Mouse (Mus musculus) bone marrow, adult 2 months (tissue): ENCODE data around the gene Hoxb8. TPM values are rescaled to one million over a fixed set of nuclear protein-coding genes. Genes with fewer than 3 reads are reported as not detected.

Source experiments
- H3K27ac ChIP-seq: fragments of 200-500 bp; 2 replicates; pipeline ENCODE4 v1.5.1; 2012; ENCODE audit warnings: low read depth, mild to moderate bottlenecking, control low read depth, inconsistent platforms, low read length; ENCODE audit not compliant: control insufficient read depth, poor library complexity, insufficient read depth
- H3K4me1 ChIP-seq: fragments of 200-500 bp; 2 replicates; pipeline ENCODE4 v1.6.1; 2011; ENCODE audit warnings: low read length; ENCODE audit not compliant: control insufficient read depth, insufficient read depth
- H3K4me3 ChIP-seq: fragments of 200-500 bp; replicated peaks from 2 replicates; pipeline ENCODE3; 2011; ENCODE audit warnings: mild to moderate bottlenecking, low read depth, low read length, control low read depth; ENCODE audit not compliant: control insufficient read depth
- CTCF ChIP-seq: fragments of 200-500 bp; IDR thresholded peaks from 2 replicates; pipeline ENCODE4 v1.5.1; 2011; ENCODE audit warnings: low read length, control low read depth; ENCODE audit not compliant: control insufficient read depth, insufficient read depth
- POLR2A ChIP-seq: fragments of 200-500 bp; IDR thresholded peaks from 2 replicates; pipeline ENCODE4 v1.6.1; 2011; ENCODE audit warnings: low read depth, mild to moderate bottlenecking, control low read depth, low read length, borderline replicate concordance; ENCODE audit not compliant: control insufficient read depth
- WGBS: fragments of 180-500 bp; shearing (Covaris S2); methylation state at CpG from one replicate; pipeline ENCODE4 v1.1.7; 2018; 5-methylcytosine and 5-hydroxymethylcytosine counted together
- polyA plus RNA-seq: library from polyadenylated mRNA; stranded (reverse); fragments of >200 nt; gene quantifications from 2 replicates; pipeline ENCODE4 v1.2.4, GENCODE M21; 2011; ENCODE audit warnings: low replicate concordance; ENCODE audit not compliant: missing spikeins, insufficient read depth, insufficient read length

The Hoxb8 gene
- polyA plus RNA-seq, 1 experiment = 0.75 TPM

DNA sequence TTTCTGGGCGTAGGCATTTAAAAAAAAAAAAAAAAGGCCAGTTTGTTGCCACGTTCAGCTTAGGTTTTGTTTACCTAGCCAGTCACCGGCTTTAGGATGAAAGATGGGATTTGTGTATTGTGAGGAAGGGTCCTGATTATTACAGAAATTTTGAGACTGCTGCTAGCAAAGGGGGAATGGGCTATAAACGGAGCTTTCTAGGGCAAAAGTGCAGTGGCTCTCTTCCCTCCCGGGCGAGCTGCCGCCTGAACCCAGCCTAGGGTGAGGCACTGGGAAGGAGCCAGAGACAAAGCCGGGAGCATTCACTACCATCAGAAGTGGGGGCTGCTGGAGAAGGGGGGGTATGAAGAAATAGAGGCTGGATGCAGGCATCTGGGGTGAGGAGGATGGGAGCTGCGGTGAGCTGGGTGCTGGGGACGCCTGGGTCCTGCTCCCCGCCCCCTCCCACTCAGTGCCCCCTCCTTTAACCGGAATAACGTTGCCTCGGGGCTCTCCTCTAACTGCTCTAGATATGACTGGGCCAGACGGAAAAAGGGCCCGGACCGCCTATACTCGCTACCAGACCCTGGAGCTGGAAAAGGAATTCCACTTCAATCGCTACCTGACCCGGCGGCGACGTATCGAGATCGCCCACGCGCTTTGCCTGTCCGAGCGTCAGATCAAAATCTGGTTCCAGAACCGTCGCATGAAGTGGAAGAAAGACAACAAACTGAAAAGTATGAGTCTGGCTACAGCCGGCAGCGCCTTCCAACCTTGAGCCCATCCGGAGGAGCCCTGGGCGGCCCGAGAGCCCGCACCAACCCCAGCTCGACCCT is 22.9 kb downstream of the Hoxb8 start:
- Histone ChIP-seq H3K27ac (no peak overlapping the region), H3K4me1 (no peaks in the 10 kb centered on the region), H3K4me3 (no peak overlapping the region)
- no peak for TF ChIP-seq POLR2A
- no peak for TF ChIP-seq CTCF
- WGBS = 14% methylated on average over 38 of the region's 38 CpGs

DNA sequence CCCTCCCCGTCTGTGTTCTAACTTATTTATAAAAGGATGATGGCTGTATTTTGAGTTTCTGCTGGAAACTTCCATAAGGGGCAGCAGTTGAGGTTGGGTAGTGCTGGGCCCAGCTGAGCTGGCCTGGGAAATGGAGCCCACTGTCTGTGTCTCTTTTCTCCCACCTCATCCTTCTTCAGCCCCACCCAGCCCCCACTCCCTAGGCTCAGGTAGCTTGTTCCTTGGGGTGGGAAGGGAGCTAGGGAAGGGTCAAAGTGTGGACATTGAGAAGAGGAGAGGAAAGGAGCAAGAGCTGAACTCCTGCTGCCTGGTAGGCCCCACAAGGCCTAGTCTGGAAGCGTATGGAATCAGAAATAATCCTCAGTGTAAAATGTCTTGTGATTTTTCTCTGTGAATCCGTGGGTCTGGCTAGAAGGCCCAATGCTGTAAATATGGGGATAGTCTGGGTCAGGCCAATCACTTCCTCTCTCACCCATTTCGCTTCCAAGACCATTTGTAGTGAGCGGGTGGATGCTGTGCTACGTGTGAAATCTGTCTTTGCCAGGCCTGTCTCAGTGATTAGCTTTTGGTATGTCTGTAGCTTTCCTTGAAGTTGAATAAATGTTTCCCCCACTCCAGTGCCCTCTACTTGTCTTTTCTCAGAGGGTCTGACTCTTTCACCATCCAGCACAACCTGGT is 23.9 kb downstream of the Hoxb8 start:
- Histone ChIP-seq H3K27ac (no peak overlapping the region), H3K4me1 (no peaks in the 10 kb centered on the region), H3K4me3 (no peak overlapping the region)
- TF ChIP-seq POLR2A (no peak), CTCF (no peak)
- WGBS = 76% methylated on average over 6 of the region's 6 CpGs

DNA sequence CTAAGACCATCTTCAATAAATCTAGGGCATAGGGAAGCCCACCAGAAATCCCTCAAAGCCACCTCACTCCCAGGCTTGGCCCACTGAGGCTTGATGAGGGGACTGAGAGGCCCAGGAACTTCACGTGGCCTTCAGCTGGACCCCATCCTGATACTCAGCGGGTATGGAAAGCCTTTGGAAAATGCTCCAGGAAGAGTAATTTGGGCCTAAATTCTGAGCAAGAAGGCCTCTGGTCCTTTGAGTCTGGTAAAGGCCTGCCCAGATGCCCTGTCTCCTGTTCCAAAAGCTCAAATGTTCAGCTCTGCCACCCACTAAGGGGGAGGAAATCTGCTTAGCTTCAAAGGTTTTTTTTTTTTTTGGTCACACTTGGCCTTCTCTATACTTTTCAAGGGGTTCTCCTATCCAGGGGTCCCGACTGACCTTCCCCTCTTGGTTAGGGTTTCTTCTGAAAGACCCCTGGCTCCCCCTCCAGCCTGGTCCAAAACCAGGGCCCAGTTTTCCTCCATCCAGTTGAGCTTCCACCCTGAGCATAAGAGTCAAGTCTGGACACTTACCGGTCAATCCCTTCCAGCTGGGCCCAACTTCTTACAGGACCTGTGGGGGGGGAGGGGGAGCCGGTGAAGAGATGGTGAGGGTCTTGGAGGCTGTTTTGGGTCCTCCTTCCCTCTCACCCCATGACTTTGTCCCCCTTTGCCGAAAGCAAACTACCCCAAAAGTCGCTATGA is 24.6 kb downstream of the Hoxb8 start:
- 60% methylated on average over 7 of the region's 7 CpGs for WGBS
- no peak for TF ChIP-seq POLR2A
- TF ChIP-seq CTCF = no peak
- H3K27ac ChIP-seq = no peak overlapping the region
- no peak overlapping the region for H3K4me3 ChIP-seq
- no peaks in the 10 kb centered on the region for H3K4me1 ChIP-seq

DNA sequence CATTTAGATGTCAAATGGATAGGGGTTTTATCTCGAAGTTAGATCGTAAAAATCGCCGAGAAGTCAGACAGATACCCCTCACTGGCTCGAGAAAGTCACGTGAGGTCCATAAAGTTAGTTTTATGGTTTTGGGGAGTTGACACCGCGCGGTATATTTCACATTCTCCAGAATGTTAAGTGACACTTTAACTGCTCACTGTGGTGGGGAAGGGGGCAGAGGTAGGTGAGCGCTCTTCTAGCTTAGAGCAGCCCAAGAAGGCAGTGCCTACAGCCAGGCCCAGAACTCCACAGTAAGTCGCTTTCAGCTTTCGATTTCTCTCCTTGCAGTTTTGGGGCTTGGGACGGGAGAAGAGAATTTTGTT is 25.2 kb downstream of the Hoxb8 start:
- Histone ChIP-seq H3K27ac (no peak overlapping the region), H3K4me1 (no peaks in the 10 kb centered on the region), H3K4me3 (no peak overlapping the region)
- 27% methylated on average over 13 of the region's 13 CpGs for WGBS
- TF ChIP-seq CTCF = no peak
- TF ChIP-seq POLR2A = no peak

DNA sequence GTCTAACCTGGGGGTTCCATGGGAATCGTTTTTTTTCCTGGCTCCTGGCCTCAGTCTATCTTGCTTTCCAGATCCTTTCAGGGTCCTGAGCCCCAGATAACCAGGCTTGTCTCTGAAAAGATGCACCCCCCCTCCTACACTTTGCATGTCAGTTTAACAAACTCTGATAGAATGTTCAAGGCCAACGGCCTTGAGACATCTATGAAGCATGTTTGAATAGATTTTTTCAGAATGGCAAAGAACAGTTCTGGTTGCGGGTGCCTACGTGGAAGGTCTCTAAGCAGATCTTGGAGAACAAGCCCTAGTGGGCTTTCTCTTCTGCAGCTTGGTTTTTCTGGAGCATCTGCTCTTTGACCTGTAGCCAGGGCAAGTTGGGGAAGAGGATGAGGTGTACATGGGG is 27.1 kb downstream of the Hoxb8 start:
- WGBS = 50% methylated on average over 4 of the region's 4 CpGs
- TF ChIP-seq POLR2A (no peak), CTCF (no peak)
- Histone ChIP-seq H3K27ac (no peak overlapping the region), H3K4me3 (no peak overlapping the region), H3K4me1 (no peaks in the 10 kb centered on the region)

DNA sequence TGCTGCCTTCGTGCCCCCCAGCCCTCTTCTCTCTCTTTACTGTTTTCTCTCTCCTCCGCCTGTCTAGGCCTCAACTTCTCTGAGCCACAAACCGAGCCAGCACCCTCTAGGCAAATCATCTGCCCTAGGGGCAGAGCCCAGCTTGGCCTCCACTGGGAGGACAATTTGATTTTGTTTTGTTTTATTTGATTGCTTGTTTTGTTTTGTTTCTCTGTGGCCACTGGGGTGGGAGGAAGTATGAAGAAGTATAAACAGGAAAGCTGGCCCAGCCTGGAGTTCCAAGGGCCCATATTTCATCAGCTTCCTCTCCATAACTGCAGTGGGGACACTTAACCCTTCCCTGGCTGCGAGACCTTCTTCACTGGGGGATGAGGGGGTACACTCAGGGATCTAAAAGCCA is 27.6 kb downstream of the Hoxb8 start:
- TF ChIP-seq POLR2A (no peak), CTCF (no peak)
- 27% methylated on average over 4 of the region's 4 CpGs for WGBS
- Histone ChIP-seq H3K4me1 (no peaks in the 10 kb centered on the region), H3K27ac (no peak overlapping the region), H3K4me3 (no peak overlapping the region)

DNA sequence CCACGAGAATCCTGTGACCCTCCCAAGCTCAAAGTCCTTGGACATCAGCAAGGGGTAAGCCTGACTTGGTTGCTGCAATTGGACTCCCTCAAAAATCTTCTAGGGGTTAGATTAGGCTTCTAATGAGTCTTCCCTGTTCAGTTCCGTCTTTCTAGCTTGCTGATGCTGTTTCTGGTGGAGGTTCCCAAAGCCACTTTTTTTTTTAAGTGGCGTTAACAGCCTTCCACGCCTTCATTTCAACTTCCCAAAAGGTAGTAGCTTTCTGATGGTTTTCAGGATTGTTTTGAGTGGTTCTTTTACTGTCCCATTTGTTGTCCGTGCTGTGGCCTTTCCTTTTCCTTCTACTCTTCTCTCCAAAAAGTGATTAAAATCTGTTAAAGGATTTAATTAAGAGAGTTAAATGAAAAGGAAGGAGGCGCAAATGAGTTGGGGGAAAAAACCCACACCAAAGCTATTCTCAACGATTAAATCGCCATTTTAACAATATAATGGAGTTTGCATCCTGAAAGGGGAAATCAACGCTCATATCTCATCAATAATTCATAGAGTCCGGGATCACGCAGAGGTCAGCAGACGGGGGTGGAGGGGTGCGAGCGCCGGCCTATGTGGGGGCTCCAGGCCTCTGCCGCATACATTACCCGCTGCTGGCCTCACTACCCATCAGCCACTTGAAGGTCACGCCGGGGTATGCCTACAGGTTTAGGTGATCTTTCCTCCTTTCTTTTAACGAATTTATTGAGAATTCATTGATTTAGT is 28.7 kb downstream of the Hoxb8 start:
- 33% methylated on average over 20 of the region's 20 CpGs for WGBS
- TF ChIP-seq CTCF (no peak), POLR2A (no peak)
- H3K27ac ChIP-seq = no peak overlapping the region
- H3K4me1 ChIP-seq = no peaks in the 10 kb centered on the region
- no peak overlapping the region for H3K4me3 ChIP-seq
